Mouse (Mus musculus) lung, embryonic 14.5 days (tissue): ENCODE data around the gene Rnf216. TPM values are rescaled to one million over a fixed set of nuclear protein-coding genes. Genes with fewer than 3 reads are reported as not detected.

Experiments
- ATAC-seq: fragments of 200-750 bp; cut with Nextera tagmentation; 2 replicates; pipeline ENCODE4 v1.8.0; 2017; ENCODE audit warnings: mild to moderate bottlenecking, moderate TSS enrichment, moderate library complexity; ENCODE audit not compliant: insufficient read depth
- DNase-seq: peaks from one replicate; pipeline ENCODE4 v3.0.0-alpha.2; 2015
- H3K27ac ChIP-seq: fragments of 300-500 bp; sonication (generic); 2 replicates; pipeline ENCODE4 v1.5.1; 2014; ENCODE audit warnings: low read depth, mild to moderate bottlenecking, moderate library complexity
- H3K27me3 ChIP-seq: fragments of 300-500 bp; sonication (generic); 2 replicates; pipeline ENCODE4 v1.6.1; 2014; ENCODE audit warnings: low read length, control low read depth; ENCODE audit not compliant: insufficient read depth
- H3K36me3 ChIP-seq: fragments of 300-500 bp; sonication (generic); 2 replicates; pipeline ENCODE4 v1.6.1; 2014; ENCODE audit warnings: control low read depth; ENCODE audit not compliant: insufficient read depth
- H3K4me1 ChIP-seq: fragments of 300-500 bp; sonication (generic); 2 replicates; pipeline ENCODE4 v1.6.1; 2014; ENCODE audit warnings: antibody characterized with exemption, control low read depth; ENCODE audit not compliant: insufficient read depth
- H3K4me2 ChIP-seq: fragments of 300-500 bp; sonication (generic); 2 replicates; pipeline ENCODE4 v1.6.1; 2014; ENCODE audit warnings: mild to moderate bottlenecking
- H3K4me3 ChIP-seq: fragments of 300-500 bp; sonication (generic); 2 replicates; pipeline ENCODE4 v1.5.1; 2014; ENCODE audit warnings: low read depth, low read length
- H3K9ac ChIP-seq: fragments of 300-500 bp; sonication (generic); 2 replicates; pipeline ENCODE4 v1.6.1; 2014
- H3K9me3 ChIP-seq: fragments of 300-500 bp; sonication (generic); 2 replicates; pipeline ENCODE4 v1.6.1; 2016; ENCODE audit warnings: low read depth, low read length, control low read depth
- CTCF ChIP-seq: IDR thresholded peaks from 2 replicates; pipeline ENCODE4 v1.5.1; 2016; ENCODE audit warnings: antibody characterized with exemption, low read depth
- WGBS: fragments of 180-500 bp; shearing (Covaris S2); extraction: QIAGEN DNeasy Blood & Tissue Kit; methylation state at CpG from one replicate; pipeline ENCODE4 v1.1.7; 2014; 5-methylcytosine and 5-hydroxymethylcytosine counted together
- polyA plus RNA-seq: library from polyadenylated mRNA; unstranded; fragments of >200 nt; fragmentation: Nextera tagmentation; extraction: Ambion mirVana; gene quantifications from 2 replicates; pipeline ENCODE4 v1.2.1, GENCODE M21; 2014

Gene Rnf216
- polyA plus RNA-seq, 1 experiment from 2014 or later, result 36.1 TPM

GRCm38 (mm10) chr5:143069048-143069447 is 43.7 kb downstream of the Rnf216 start:
- WGBS, result 92% methylated on average over 2 of the region's 2 CpGs
- Histone ChIP-seq H3K36me3 (peaks cover 67% of the 10 kb centered on the region), H3K9me3 (no peaks in the 10 kb centered on the region), H3K4me3 (no peak overlapping the region), H3K4me1 (no peaks in the 10 kb centered on the region), H3K9ac (no peak overlapping the region), H3K27me3 (no peaks in the 10 kb centered on the region), H3K4me2 (no peak overlapping the region), H3K27ac (no peak overlapping the region)
- no peak for ATAC-seq
- DNase-seq, result no peak
- TF ChIP-seq CTCF, result no peak

GRCm38 (mm10) chr5:143068382-143068781 is 44.4 kb downstream of the Rnf216 start:
- DNase-seq (no peak), ATAC-seq (no peak)
- TF ChIP-seq CTCF, result no peak
- H3K36me3 ChIP-seq, result peaks cover 67% of the 10 kb centered on the region
- H3K4me1 ChIP-seq, result no peaks in the 10 kb centered on the region
- no peak overlapping the region for H3K27ac ChIP-seq
- H3K9me3 ChIP-seq, result no peaks in the 10 kb centered on the region
- no peak overlapping the region for H3K9ac ChIP-seq
- WGBS, result 84% methylated on average over 3 of the region's 3 CpGs
- no peaks in the 10 kb centered on the region for H3K27me3 ChIP-seq
- H3K4me3 ChIP-seq, result no peak overlapping the region
- no peak overlapping the region for H3K4me2 ChIP-seq

GRCm38 (mm10) chr5:143066551-143066958 is 46.2 kb downstream of the Rnf216 start:
- WGBS, result 23% methylated on average over 1 of the region's 1 CpGs

GRCm38 (mm10) chr5:143066096-143066495 is 46.7 kb downstream of the Rnf216 start:
- TF ChIP-seq CTCF, result no peak
- 97% methylated on average over 1 of the region's 1 CpGs for WGBS
- H3K4me1 ChIP-seq, result no peaks in the 10 kb centered on the region
- H3K4me3 ChIP-seq, result no peak overlapping the region
- H3K36me3 ChIP-seq, result peaks cover 75% of the 10 kb centered on the region
- ATAC-seq, result no peak
- DNase-seq, result no peak
- no peak overlapping the region for H3K4me2 ChIP-seq
- no peak overlapping the region for H3K9ac ChIP-seq
- H3K27ac ChIP-seq, result no peak overlapping the region
- no peaks in the 10 kb centered on the region for H3K9me3 ChIP-seq
- no peaks in the 10 kb centered on the region for H3K27me3 ChIP-seq

More at GRCm38 (mm10) chr5:143066551-143066958, 46.2 kb downstream of the Rnf216 start:
- peak; percentile 85 for TF ChIP-seq CTCF
- Histone ChIP-seq H3K4me3 (no peak overlapping the region), H3K4me1 (no peaks in the 10 kb centered on the region), H3K27ac (no peak overlapping the region), H3K9ac (no peak overlapping the region), H3K4me2 (no peak overlapping the region), H3K27me3 (no peaks in the 10 kb centered on the region), H3K9me3 (no peaks in the 10 kb centered on the region), H3K36me3 (peaks cover 71% of the 10 kb centered on the region)
- peak; percentile 93 for DNase-seq
- ATAC-seq, result 0 out of 2 replicates have a peak, but pooled peaks have one; percentile 28

GRCm38 (mm10) chr5:143065230-143065629 is 47.6 kb downstream of the Rnf216 start:
- H3K9ac ChIP-seq, result no peak overlapping the region
- no peak overlapping the region for H3K4me2 ChIP-seq
- H3K36me3 ChIP-seq, result peaks cover 77% of the 10 kb centered on the region
- ATAC-seq (no peak), DNase-seq (no peak)
- no peak overlapping the region for H3K27ac ChIP-seq
- 91% methylated on average over 2 of the region's 2 CpGs for WGBS
- H3K27me3 ChIP-seq, result no peaks in the 10 kb centered on the region
- no peaks in the 10 kb centered on the region for H3K4me1 ChIP-seq
- H3K4me3 ChIP-seq, result no peak overlapping the region
- no peaks in the 10 kb centered on the region for H3K9me3 ChIP-seq
- TF ChIP-seq CTCF, result no peak

- DNase-seq (no peak), ATAC-seq (no peak)
- Histone ChIP-seq H3K4me3 (no peak overlapping the region), H3K4me1 (no peaks in the 10 kb centered on the region), H3K4me2 (no peak overlapping the region), H3K27ac (no peak overlapping the region), H3K9ac (no peak overlapping the region), H3K9me3 (no peaks in the 10 kb centered on the region), H3K36me3 (peaks cover 64% of the 10 kb centered on the region), H3K27me3 (no peaks in the 10 kb centered on the region)
- 84% methylated on average over 3 of the region's 3 CpGs for WGBS
- no peak for TF ChIP-seq CTCF
Observed at GRCm38 (mm10) chr5:143062251-143062650, 50.5 kb downstream of the Rnf216 start.

GRCm38 (mm10) chr5:143061511-143061910 is 51.3 kb downstream of the Rnf216 start:
- Histone ChIP-seq H3K27me3 (no peaks in the 10 kb centered on the region), H3K4me3 (no peak overlapping the region), H3K4me1 (no peaks in the 10 kb centered on the region), H3K9me3 (no peaks in the 10 kb centered on the region), H3K9ac (no peak overlapping the region), H3K4me2 (no peak overlapping the region), H3K36me3 (peaks cover 60% of the 10 kb centered on the region), H3K27ac (no peak overlapping the region)
- ATAC-seq (no peak), DNase-seq (no peak)
- TF ChIP-seq CTCF, result no peak
- WGBS, result 64% methylated on average over 3 of the region's 3 CpGs

GRCm38 (mm10) chr5:143060774-143061385 is 51.9 kb downstream of the Rnf216 start:
- Histone ChIP-seq H3K9ac (no peak overlapping the region), H3K27ac (no peak overlapping the region), H3K4me3 (no peak overlapping the region), H3K9me3 (no peaks in the 10 kb centered on the region), H3K36me3 (peaks cover 58% of the 10 kb centered on the region), H3K27me3 (no peaks in the 10 kb centered on the region), H3K4me1 (no peaks in the 10 kb centered on the region; the same call in 1 of the 2 replicates), H3K4me2 (no peak overlapping the region)
- no peak for TF ChIP-seq CTCF
- ATAC-seq, result no peak
- WGBS, result 58% methylated on average over 2 of the region's 2 CpGs
- DNase-seq, result no peak
